ENCODE assay signal across 29 mouse cellular contexts in genomic region chr2:102500001-102500689, GRCm38 (mm10). TPM values are rescaled to one million over a fixed set of nuclear protein-coding genes. Genes with fewer than 3 reads are reported as not detected.
DNase-seq lines count a peak whose midpoint lies in the region; TF ChIP-seq lines count a peak whose summit lies in the region.
"Had no signal": no experiment of that assay in that cellular context is flagged by ENCODE, and none has a peak within 500 bp of the region (broad histone marks: within the 10 kb centered on the region; RNA-seq: fewer than 3 reads in every experiment).

No protein-coding gene starts in this region.

- no peaks in the 10 kb centered on the region for H3K79me2 ChIP-seq in CH12.LX (replicated peaks; ENCODE audit: control insufficient read depth, extremely low read depth, insufficient read depth, poor library complexity, severe bottlenecking)

- peaks cover 3 to 22% of the 10 kb centered on the region in 2 experiments; a peak in 3 of 4 replicates for H3K4me1 ChIP-seq in CH12.LX (ENCODE audit: control insufficient read depth in 1 of 2, insufficient read depth in 2 of 2)
- H3K4me1 ChIP-seq: hindbrain, embryonic 12.5 days; limb, embryonic 15.5 days; liver, embryonic 15.5 days; lung, embryonic 15.5 days; neural tube, embryonic 12.5 days had no signal

- dilution Hi-C loops in CH12.LX (cut with MboI; ENCODE audit: extremely low pct_ligation_motif_present, extremely low pct_unique_long_range_greater_than_20kb, low sequenced_read_pairs), result no loop called here

- peak in 1 of 2 experiments; percentile 36; a peak in 2 of 4 replicates for TF ChIP-seq CTCF in CH12.LX (conservative IDR thresholded peaks at IDR 0.05 in 1 of 2, IDR thresholded peaks at IDR 0.05 in 1 of 2; ENCODE audit: low read depth in 2 of 2, low read length in 2 of 2)

- DNase-seq in heart, adult 11 months, result peak; percentile 74
- no peak for DNase-seq in heart, postnatal 25 days (ENCODE audit: low spot score)
- DNase-seq in 3T3-L1 (ENCODE audit: low read depth, low spot score) (peak; percentile 50), CH12.LX (ENCODE audit: extremely low read depth) (peak; percentile 62)
- DNase-seq in embryo, embryonic 10.5 days (ENCODE audit: low spot score), result peak; percentile 20
- no peak for DNase-seq in right cerebral cortex, postnatal 25 days
- no peak for DNase-seq in left cerebral cortex, postnatal 4 days
- DNase-seq in yolk sac, embryonic 10.5 days (ENCODE audit: low spot score), result no peak
- DNase-seq: cerebellum, adult 2 months; heart, postnatal 14 days; kidney, adult 8-10 months; kidney, postnatal 4 days; layer of hippocampus, postnatal 36 days; lung, postnatal 36 days; right cerebral cortex, adult 18-20 months; right cerebral cortex, postnatal 4 days; thymus, postnatal 25 days had no signal

- no peak for TF ChIP-seq POLR2A in CH12.LX (IDR thresholded peaks at IDR 0.05; ENCODE audit: low read depth, low read length)

- H3K27ac ChIP-seq in CH12.LX (ENCODE audit: insufficient read depth, low read depth), result no peak overlapping the region
- H3K27ac ChIP-seq: hindbrain, embryonic 12.5 days; kidney, postnatal 0 days; limb, embryonic 10.5 days; limb, embryonic 15.5 days; liver, embryonic 15.5 days; lung, embryonic 15.5 days; neural tube, embryonic 12.5 days had no signal

- H3K36me3 ChIP-seq in CH12.LX (replicated peaks in 1 of 2; ENCODE audit: control insufficient read depth in 1 of 2, insufficient read depth in 1 of 2, low read length in 1 of 2), result no peaks in the 10 kb centered on the region
- H3K36me3 ChIP-seq: hindbrain, embryonic 12.5 days; limb, embryonic 10.5 days; limb, embryonic 15.5 days; liver, embryonic 15.5 days; lung, embryonic 15.5 days; neural tube, embryonic 12.5 days had no signal

- H3K4me2 ChIP-seq in CH12.LX (ENCODE audit: insufficient read depth, low read depth, poor library complexity, severe bottlenecking), result no peak overlapping the region
- H3K4me2 ChIP-seq: hindbrain, embryonic 12.5 days; limb, embryonic 15.5 days; liver, embryonic 15.5 days; lung, embryonic 15.5 days; midbrain, embryonic 11.5 days; neural tube, embryonic 12.5 days had no signal

- no peaks in the 10 kb centered on the region for H3K9me3 ChIP-seq in CH12.LX (replicated peaks; ENCODE audit: low read length)
- H3K9me3 ChIP-seq: hindbrain, embryonic 12.5 days; limb, embryonic 10.5 days; limb, embryonic 15.5 days; liver, embryonic 15.5 days; lung, embryonic 15.5 days; neural tube, embryonic 12.5 days had no signal

- in situ Hi-C loops in CH12.LX (cut with MboI; ENCODE audit: low pct_ligation_motif_present, low pct_unique_long_range_greater_than_20kb, low sequenced_read_pairs), result no loop called here

- intact Hi-C loops in heart, postnatal 25 days (cut with DNase I), result no loop called here
- intact Hi-C loops in left cerebral cortex, postnatal 4 days (cut with DNase I), result no loop called here

- H3K4me3 ChIP-seq in CH12.LX (replicated peaks in 1 of 3; ENCODE audit: low read depth in 2 of 3, low read length in 2 of 3, poor library complexity in 1 of 3), result no peak overlapping the region
- H3K4me3 ChIP-seq: erythroblast, embryonic 14.5 days; hindbrain, embryonic 12.5 days; limb, embryonic 10.5 days; limb, embryonic 15.5 days; liver, embryonic 15.5 days; lung, embryonic 15.5 days; myocyte; neural tube, embryonic 12.5 days had no signal

- H3K9ac ChIP-seq in CH12.LX (ENCODE audit: insufficient read depth, low read depth), result no peak overlapping the region
- H3K9ac ChIP-seq: hindbrain, embryonic 12.5 days; limb, embryonic 15.5 days; liver, embryonic 15.5 days; lung, embryonic 15.5 days; neural tube, embryonic 12.5 days had no signal

- TF ChIP-seq EP300 in CH12.LX (IDR thresholded peaks at IDR 0.05; ENCODE audit: low read length), result no peak

- H3K27me3 ChIP-seq in CH12.LX (replicated peaks), result no peaks in the 10 kb centered on the region
- H3K27me3 ChIP-seq: hindbrain, embryonic 12.5 days; limb, embryonic 15.5 days; liver, embryonic 15.5 days; lung, embryonic 15.5 days; neural tube, embryonic 12.5 days had no signal

- TF ChIP-seq RAD21 in CH12.LX (IDR thresholded peaks at IDR 0.05; ENCODE audit: low read depth, low read length), result peak; percentile 12

TF ChIP-seq in CH12.LX, 34 proteins besides CTCF, POLR2A, EP300 and RAD21:
- TF ChIP-seq BHLHE40 (IDR thresholded peaks at IDR 0.05; ENCODE audit: low read depth, low read length), result peak; percentile 63
- TF ChIP-seq PAX5 (IDR thresholded peaks at IDR 0.05; ENCODE audit: low read length), result no peak
- TF ChIP-seq SMC3 (IDR thresholded peaks at IDR 0.05; ENCODE audit: low read depth, low read length), result peak; percentile 3; the same call in 1 of the 2 replicates

RNA-seq across cellular contexts. Expression of gene Fjx1, which starts 47.8 kb away (rescaled TPM):
- under 1 TPM; 0.60 to 0.78 TPM for total RNA-seq in heart, postnatal 25 days (2021)
- 0.17 and 0.25 TPM in 2 replicates for total RNA-seq in CH12.LX (2012; rRNA removed)
- 0.41 and 0.55 TPM in 2 replicates for total RNA-seq in CH12.LX (2014; rRNA removed)
- polyA plus RNA-seq in CH12.LX (2012; ENCODE audit: insufficient read length, low read depth), result 0.43 and 0.53 TPM in 2 replicates
- 10 to 100 TPM; 65.1 to 65.3 TPM for total RNA-seq in left cerebral cortex, postnatal 4 days (2021)
- total RNA-seq: megakaryocyte, adult 5-6 weeks had no signal
- polyA plus RNA-seq: erythroblast, embryonic 14.5 days had no signal

RNA-seq across cellular contexts. Expression of gene Pamr1, which starts 49.7 kb away (rescaled TPM):
- 1 to 10 TPM; 1.9 to 3.3 TPM for total RNA-seq in heart, postnatal 25 days (2021)
- total RNA-seq in CH12.LX (2012; rRNA removed) (0.08 and 0.17 TPM in 2 replicates), CH12.LX (2014; rRNA removed) (0.23 and 0.28 TPM in 2 replicates)
- 0.19 and 0.24 TPM in 2 replicates for polyA plus RNA-seq in CH12.LX (2012; ENCODE audit: insufficient read length, low read depth)
- 1 to 10 TPM; 4.5 to 5.8 TPM for total RNA-seq in left cerebral cortex, postnatal 4 days (2021)
- total RNA-seq: common myeloid progenitor, adult 5-6 weeks; megakaryocyte, adult 5-6 weeks had no signal
- polyA plus RNA-seq: erythroblast, embryonic 14.5 days; myocyte had no signal

Comparison
In these comparisons a context has a peak if more than half of its experiments do, and no peak if none do; other contexts are left out.
1. DNase-seq: peak in heart, adult 11 months (single experiment), 3T3-L1 (single experiment), CH12.LX (single experiment) and embryo, embryonic 10.5 days (single experiment); none in heart, postnatal 25 days (single experiment), right cerebral cortex, postnatal 25 days (single experiment), left cerebral cortex, postnatal 4 days (single experiment) and yolk sac, embryonic 10.5 days (single experiment).
2. RNA of gene Fjx1, which starts 47.8 kb away (total RNA-seq): 65.1 to 65.3 TPM in left cerebral cortex, postnatal 4 days; 0.60 to 0.78 TPM in heart, postnatal 25 days and 0.17 to 0.55 TPM in CH12.LX; every median in the first group is over 10 times any median in the second.